Mouse (Mus musculus) heart, embryonic 11.5 days (tissue): ENCODE results near the gene Irx5. TPM values are rescaled to one million over a fixed set of nuclear protein-coding genes. Genes with fewer than 3 reads are reported as not detected.

ENCODE experiments used
- ATAC-seq: fragments of 200-750 bp; cut with Nextera tagmentation; replicated peaks from 2 replicates; pipeline ENCODE4 v1.8.0; 2017; ENCODE audit warnings: moderate library complexity; ENCODE audit not compliant: insufficient number of reproducible peaks, low FRiP score, low TSS enrichment
- H3K27ac ChIP-seq: fragments of 300-500 bp; sonication (generic); 2 replicates; pipeline ENCODE4 v1.5.1; 2014; ENCODE audit warnings: mild to moderate bottlenecking, low read depth, low read length
- H3K27me3 ChIP-seq: fragments of 300-500 bp; sonication (generic); 2 replicates; pipeline ENCODE4 v1.6.1; 2014; ENCODE audit warnings: mild to moderate bottlenecking, low read length, mixed read lengths; ENCODE audit not compliant: control insufficient read depth, insufficient read depth
- H3K36me3 ChIP-seq: fragments of 300-500 bp; sonication (generic); 2 replicates; pipeline ENCODE4 v1.6.1; 2014; ENCODE audit warnings: mild to moderate bottlenecking, low read length, moderate library complexity, mixed read lengths; ENCODE audit not compliant: control insufficient read depth, insufficient read depth
- H3K4me1 ChIP-seq: fragments of 300-500 bp; sonication (generic); 2 replicates; pipeline ENCODE4 v1.6.1; 2014; ENCODE audit warnings: low read length; ENCODE audit not compliant: control insufficient read depth, insufficient read depth
- H3K4me2 ChIP-seq: fragments of 300-500 bp; sonication (generic); 2 replicates; pipeline ENCODE4 v1.6.1; 2014; ENCODE audit warnings: mild to moderate bottlenecking, moderate library complexity
- H3K4me3 ChIP-seq: fragments of 300-500 bp; sonication (generic); 2 replicates; pipeline ENCODE4 v1.5.1; 2014; ENCODE audit warnings: low read depth, low read length
- H3K9ac ChIP-seq: fragments of 300-500 bp; sonication (generic); 2 replicates; pipeline ENCODE4 v1.6.1; 2014; ENCODE audit warnings: mild to moderate bottlenecking, low read depth, low read length, moderate library complexity
- H3K9me3 ChIP-seq: fragments of 300-500 bp; sonication (generic); replicated peaks from 2 replicates; pipeline ENCODE4 v1.6.1; 2016; ENCODE audit warnings: low read length; ENCODE audit not compliant: control insufficient read depth
- WGBS: fragments of 180-500 bp; shearing (Covaris S2); extraction: QIAGEN DNeasy Blood & Tissue Kit; methylation state at CpG from one replicate; pipeline ENCODE4 v1.1.7; 2014; ENCODE audit not compliant: insufficient replicate concordance; 5-methylcytosine and 5-hydroxymethylcytosine counted together
- polyA plus RNA-seq: library from polyadenylated mRNA; unstranded; fragments of >200 nt; fragmentation: Nextera tagmentation; extraction: Ambion mirVana; gene quantifications from 2 replicates; pipeline ENCODE4 v1.2.1, GENCODE M21; 2014

Gene Irx5
- polyA plus RNA-seq, 1 experiment from 2014 or later: 11.2 TPM

DNA sequence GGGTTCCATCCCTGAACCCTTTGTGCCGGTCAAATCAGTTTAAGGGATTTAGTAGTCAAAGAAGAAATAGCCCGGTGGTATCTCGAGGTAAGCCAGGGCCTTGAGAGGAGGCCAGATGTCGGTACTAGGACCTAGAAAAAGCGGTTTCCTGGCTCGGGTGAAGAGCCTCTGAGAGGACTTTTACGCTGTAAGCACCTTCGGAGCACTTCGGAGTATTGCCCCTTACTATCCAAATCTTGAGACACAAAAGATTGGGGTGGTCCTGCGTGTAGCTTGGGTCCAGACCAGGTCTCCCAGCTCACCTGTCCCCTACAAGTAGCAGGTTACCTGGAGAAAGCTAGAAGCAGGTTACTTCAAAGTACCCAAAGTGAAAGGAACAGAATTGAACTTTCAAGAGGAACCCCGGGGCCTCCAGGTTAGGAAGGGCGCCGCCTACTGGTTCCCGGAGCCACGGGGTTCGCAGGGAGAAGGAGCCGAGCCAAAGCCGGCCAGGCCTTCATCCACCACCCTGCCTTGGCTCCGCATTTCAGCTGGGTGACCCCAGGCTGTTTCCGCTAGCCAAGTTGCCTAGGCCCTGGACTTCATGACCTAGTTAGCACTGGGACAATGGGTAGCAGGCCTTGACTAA is 6.8 kb downstream of the Irx5 start:
- no peaks in the 10 kb centered on the region for H3K9me3 ChIP-seq
- H3K27ac ChIP-seq: 0 out of 2 replicates have a peak overlapping the region, but pooled peaks have one; percentile 22
- H3K36me3 ChIP-seq: no peaks in the 10 kb centered on the region
- H3K4me3 ChIP-seq: peak overlapping the region; percentile 27
- peaks cover 78% of the 10 kb centered on the region for H3K27me3 ChIP-seq
- peaks cover 24% of the 10 kb centered on the region for H3K4me1 ChIP-seq
- H3K9ac ChIP-seq: peak overlapping the region; percentile 61
- H3K4me2 ChIP-seq: peak overlapping the region; percentile 57
- ATAC-seq: no peak
- WGBS: 12% methylated on average over 20 of the region's 20 CpGs

DNA sequence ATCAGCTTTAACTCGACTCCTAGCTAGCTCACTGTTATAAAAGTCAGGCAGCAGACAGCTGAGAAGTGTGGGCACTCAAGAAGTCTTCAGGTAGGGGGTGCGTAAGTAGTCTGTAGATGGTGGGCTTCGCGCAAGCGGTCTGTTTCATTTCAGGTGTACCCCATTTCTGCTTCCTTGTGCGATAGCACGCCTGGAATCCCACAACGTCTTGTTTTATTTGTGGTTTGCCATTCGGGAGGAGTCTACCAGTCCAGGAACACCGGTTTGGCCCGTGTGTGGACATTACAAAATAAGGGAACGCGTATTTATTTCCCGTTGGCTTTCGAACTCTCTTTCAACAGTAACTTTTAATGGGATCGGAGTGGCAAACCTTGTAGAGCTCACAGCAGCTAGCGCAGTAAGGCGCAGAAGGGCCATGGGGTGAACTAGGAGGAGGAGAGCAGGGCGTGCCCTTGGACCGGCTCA is 7.4 kb downstream of the Irx5 start:
- no peaks in the 10 kb centered on the region for H3K36me3 ChIP-seq
- peak overlapping the region; percentile 27 for H3K4me3 ChIP-seq
- no peaks in the 10 kb centered on the region for H3K9me3 ChIP-seq
- peak overlapping the region; percentile 57 for H3K4me2 ChIP-seq
- peaks cover 21% of the 10 kb centered on the region for H3K4me1 ChIP-seq
- H3K27ac ChIP-seq: no peak overlapping the region
- peaks cover 72% of the 10 kb centered on the region for H3K27me3 ChIP-seq
- 20% methylated on average over 20 of the region's 20 CpGs for WGBS
- no peak overlapping the region for H3K9ac ChIP-seq
- no peak for ATAC-seq

DNA sequence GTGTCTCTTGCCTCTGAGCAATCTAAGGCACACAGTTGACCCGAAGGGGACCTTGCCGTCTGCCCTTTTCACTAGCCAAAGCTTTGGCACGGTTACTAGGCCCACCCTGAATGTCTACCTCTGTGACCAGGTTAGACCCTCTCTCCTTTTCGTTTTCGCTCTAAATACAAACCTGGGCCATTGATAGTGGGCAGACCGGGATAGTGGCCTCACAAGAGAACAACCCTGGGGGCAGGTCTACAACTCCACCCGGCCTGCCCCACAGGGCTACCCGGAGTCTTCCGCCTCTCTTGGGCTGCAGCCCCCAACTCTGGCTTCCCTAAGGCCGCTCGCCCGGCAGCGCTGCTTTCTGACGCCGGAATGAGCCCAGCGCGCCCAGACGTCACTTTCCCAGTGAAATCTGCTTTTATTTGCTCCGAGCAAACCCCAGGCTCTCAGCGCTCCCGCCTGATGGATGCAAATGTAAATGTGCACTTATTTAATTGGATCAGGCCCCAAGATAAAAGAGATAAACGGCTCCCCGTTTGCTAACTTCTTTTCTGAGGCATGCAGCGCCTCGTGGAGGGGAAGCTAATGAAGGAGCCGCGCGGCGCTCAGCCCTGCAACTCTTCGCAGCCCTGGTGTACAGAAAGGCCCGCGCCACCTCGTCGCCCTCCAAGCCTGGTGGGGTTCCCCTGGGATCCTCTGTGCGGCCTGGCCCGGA is 8.0 kb downstream of the Irx5 start:
- Histone ChIP-seq H3K4me3 (peak overlapping the region; percentile 28), H3K9me3 (no peaks in the 10 kb centered on the region), H3K4me2 (peak overlapping the region; percentile 57), H3K4me1 (peaks cover 17% of the 10 kb centered on the region), H3K36me3 (no peaks in the 10 kb centered on the region), H3K27me3 (peaks cover 67% of the 10 kb centered on the region), H3K9ac (peak overlapping the region; percentile 59; the same call in 1 of the 2 replicates), H3K27ac (no peak overlapping the region)
- ATAC-seq: no peak
- WGBS: 5% methylated on average over 36 of the region's 36 CpGs

DNA sequence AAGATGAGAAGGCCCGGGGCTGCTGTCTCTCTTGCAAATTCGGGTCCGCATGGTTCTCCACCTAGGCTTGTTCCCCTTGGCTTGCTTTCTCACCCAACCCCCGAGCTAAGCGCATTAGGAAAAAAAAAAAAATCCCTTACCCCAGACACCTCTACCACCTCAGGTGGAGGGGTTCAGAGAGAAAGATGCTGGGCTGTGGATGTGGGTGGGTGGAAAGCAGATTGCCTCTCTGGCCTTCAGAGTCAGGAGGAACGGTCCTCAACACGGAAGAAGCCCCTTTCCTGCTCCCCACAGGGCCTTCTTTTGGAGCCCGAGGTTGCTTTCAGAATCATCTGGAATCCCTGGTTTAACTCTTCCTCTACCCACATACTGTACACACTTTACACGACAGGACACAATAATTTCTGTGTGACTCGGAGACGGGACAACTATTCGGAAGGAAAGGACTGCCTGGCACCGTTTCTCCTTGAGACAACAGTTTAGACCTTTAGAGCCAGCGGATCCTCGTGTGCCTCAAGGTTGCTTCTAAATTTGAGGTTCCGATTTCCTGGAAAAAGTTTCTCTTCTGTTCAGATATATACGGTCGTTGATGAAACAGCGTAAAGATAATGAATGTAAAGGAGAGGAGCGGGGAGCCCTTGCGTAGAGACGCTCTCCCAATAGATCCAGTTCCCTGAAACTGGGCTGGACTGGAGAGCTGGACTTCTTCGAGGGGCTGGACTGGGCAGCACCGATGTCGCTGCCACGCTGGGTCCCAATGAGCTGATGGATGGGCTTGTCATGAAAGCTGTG is 8.7 kb downstream of the Irx5 start:
- Histone ChIP-seq H3K4me1 (peaks cover 17% of the 10 kb centered on the region), H3K4me3 (peak overlapping the region; percentile 28), H3K36me3 (no peaks in the 10 kb centered on the region), H3K4me2 (peak overlapping the region; percentile 57), H3K9ac (0 out of 2 replicates have a peak overlapping the region, but pooled peaks have one; percentile 34), H3K27me3 (peaks cover 63% of the 10 kb centered on the region), H3K27ac (no peak overlapping the region), H3K9me3 (no peaks in the 10 kb centered on the region)
- ATAC-seq: no peak
- WGBS: 14% methylated on average over 26 of the region's 26 CpGs

DNA sequence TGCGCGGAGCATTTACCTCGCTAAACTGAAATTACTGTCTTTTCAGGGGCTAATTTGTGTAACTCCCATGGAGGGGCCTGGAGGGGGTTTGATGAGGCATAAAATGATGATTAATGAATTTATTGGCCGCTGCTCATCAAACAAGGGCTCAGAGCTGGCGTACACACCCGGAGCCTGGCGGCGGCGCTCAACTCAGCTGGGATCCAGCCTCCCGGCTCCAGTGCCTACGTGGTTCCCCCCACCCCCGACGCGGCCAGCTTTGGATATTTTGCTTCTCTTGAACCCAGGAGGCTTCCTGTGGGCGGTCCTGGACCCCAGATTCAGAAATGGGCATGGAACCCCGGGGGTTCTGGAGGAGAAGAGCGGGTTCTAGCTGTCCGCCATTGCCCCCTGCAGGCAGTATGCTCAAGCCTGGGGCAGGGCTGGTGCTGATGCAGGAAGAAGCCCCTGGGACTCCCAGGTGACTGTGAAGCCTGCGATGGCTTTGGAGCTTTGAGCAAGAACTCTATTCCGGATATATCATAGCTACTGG is 9.4 kb downstream of the Irx5 start:
- peaks cover 58% of the 10 kb centered on the region for H3K27me3 ChIP-seq
- H3K9me3 ChIP-seq: no peaks in the 10 kb centered on the region
- no peak overlapping the region for H3K27ac ChIP-seq
- H3K36me3 ChIP-seq: no peaks in the 10 kb centered on the region
- ATAC-seq: no peak
- peak overlapping the region; percentile 40 for H3K4me2 ChIP-seq
- H3K4me3 ChIP-seq: peak overlapping the region; percentile 15
- peaks cover 17% of the 10 kb centered on the region for H3K4me1 ChIP-seq
- 10% methylated on average over 20 of the region's 20 CpGs for WGBS
- no peak overlapping the region for H3K9ac ChIP-seq

DNA sequence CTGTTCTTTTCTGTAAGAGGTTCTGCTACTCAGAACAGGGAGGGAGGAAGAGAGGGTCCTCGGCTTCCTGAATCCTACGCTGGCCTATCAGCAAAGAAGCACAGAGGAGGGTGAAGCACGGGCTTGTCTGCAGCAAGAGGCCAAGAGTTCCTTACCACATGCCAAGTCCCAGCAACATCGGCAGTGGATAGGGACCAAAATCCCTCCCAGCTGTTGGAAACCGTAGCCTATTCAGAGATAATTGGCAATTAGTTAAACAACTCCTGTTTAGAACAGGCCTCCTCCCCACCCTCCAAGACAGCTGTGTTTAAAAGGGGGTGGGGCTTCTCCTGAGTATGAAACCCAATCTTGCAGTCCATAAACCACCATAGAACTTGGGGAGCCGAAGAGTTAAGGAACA is 22.1 kb downstream of the Irx5 start:
- ATAC-seq: no peak
- Histone ChIP-seq H3K27ac (no peak overlapping the region), H3K4me3 (no peak overlapping the region), H3K9me3 (no peaks in the 10 kb centered on the region), H3K36me3 (no peaks in the 10 kb centered on the region), H3K27me3 (peaks cover 22% of the 10 kb centered on the region), H3K4me2 (no peak overlapping the region), H3K4me1 (no peaks in the 10 kb centered on the region; the same call in 1 of the 2 replicates), H3K9ac (no peak overlapping the region)
- 26% methylated on average over 6 of the region's 6 CpGs for WGBS

DNA sequence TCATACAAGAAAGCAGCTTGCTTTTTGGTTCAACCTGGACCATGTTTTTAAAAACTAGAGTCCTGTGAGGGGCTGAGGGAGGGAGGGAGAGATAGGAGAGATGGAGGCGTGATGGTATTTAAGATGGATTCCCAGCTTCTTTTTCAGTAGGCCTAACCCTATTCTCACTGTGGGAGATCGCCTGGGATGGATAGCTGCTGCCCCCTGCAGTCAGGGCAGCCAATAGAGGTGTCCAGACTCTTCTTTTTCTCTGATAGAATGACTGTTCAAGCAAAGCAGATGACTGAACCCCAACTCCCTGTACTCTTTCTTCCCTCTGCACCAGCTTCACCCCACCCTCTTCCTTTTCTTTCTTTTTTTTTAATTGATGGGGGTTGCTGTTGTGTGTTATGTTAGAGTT is 23.1 kb downstream of the Irx5 start:
- WGBS: 38% methylated on average over 2 of the region's 2 CpGs
- H3K4me1 ChIP-seq: no peaks in the 10 kb centered on the region; the same call in 1 of the 2 replicates
- ATAC-seq: no peak
- H3K4me2 ChIP-seq: no peak overlapping the region
- H3K27me3 ChIP-seq: peaks cover 20% of the 10 kb centered on the region
- H3K4me3 ChIP-seq: no peak overlapping the region
- no peaks in the 10 kb centered on the region for H3K36me3 ChIP-seq
- no peaks in the 10 kb centered on the region for H3K9me3 ChIP-seq
- H3K27ac ChIP-seq: no peak overlapping the region
- H3K9ac ChIP-seq: no peak overlapping the region

DNA sequence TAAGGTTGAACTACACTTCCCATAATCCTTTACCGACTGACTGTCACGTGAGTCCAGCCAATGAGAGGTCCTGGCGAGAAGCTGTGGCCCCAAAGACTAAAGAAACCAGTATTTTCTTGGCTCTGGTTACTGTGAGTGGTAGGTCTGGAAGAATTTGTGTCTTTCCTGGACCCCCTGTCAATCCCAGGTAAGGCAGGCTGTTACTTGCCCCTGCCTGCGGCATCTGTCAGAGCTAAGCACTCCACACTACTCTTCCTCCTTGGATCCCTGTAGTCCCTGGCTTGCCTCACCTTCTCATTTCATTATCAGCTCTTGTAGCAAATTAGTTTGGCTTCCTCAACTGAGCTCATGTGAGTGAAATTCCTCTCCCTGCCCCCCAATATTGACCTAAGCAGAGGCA is 30.5 kb downstream of the Irx5 start:
- Histone ChIP-seq H3K27ac (no peak overlapping the region), H3K4me2 (no peak overlapping the region), H3K4me3 (no peak overlapping the region), H3K4me1 (no peaks in the 10 kb centered on the region), H3K27me3 (peaks cover 6% of the 10 kb centered on the region; the same call in 1 of the 2 replicates), H3K9me3 (no peaks in the 10 kb centered on the region), H3K9ac (no peak overlapping the region), H3K36me3 (no peaks in the 10 kb centered on the region)
- no peak for ATAC-seq
- WGBS: 68% methylated on average over 4 of the region's 4 CpGs
